Mouse (Mus musculus) gastrocnemius, postnatal 10 days (tissue): Measurements from ENCODE around the gene Ranbp2. TPM values are rescaled to one million over a fixed set of nuclear protein-coding genes. Genes with fewer than 3 reads are reported as not detected.

Source experiments
- DNase-seq: peaks from one replicate; pipeline ENCODE4 v3.0.0; 2021; ENCODE audit warnings: mixed read lengths
- long read RNA-seq, 2 experiments: library from polyadenylated mRNA; stranded (forward); transcript quantifications; one replicate each; pipeline ENCODE4 v2.0.0; 2021
- total RNA-seq, 2 experiments: library from RNA; stranded (reverse); gene quantifications; 2 replicates each; pipeline ENCODE4 v1.2.3; 2021

The Ranbp2 gene
- 10 to 100 TPM; 52.6 to 59.6 TPM for total RNA-seq
- long read RNA-seq, experiment 1, full-length matches to known transcripts = 3 of 12 reads
- long read RNA-seq, experiment 1, partial matches to known transcripts = 7 of 12 reads
- long read RNA-seq, experiment 1, other reads (novel, unspliced or antisense) = 2 of 12 reads
- long read RNA-seq, experiment 2, full-length matches to known transcripts = 4 of 13 reads
- long read RNA-seq, experiment 2, partial matches to known transcripts = 9 of 13 reads
- long read RNA-seq, experiment 2, other reads (novel, unspliced or antisense) = 0 of 13 reads

DNA sequence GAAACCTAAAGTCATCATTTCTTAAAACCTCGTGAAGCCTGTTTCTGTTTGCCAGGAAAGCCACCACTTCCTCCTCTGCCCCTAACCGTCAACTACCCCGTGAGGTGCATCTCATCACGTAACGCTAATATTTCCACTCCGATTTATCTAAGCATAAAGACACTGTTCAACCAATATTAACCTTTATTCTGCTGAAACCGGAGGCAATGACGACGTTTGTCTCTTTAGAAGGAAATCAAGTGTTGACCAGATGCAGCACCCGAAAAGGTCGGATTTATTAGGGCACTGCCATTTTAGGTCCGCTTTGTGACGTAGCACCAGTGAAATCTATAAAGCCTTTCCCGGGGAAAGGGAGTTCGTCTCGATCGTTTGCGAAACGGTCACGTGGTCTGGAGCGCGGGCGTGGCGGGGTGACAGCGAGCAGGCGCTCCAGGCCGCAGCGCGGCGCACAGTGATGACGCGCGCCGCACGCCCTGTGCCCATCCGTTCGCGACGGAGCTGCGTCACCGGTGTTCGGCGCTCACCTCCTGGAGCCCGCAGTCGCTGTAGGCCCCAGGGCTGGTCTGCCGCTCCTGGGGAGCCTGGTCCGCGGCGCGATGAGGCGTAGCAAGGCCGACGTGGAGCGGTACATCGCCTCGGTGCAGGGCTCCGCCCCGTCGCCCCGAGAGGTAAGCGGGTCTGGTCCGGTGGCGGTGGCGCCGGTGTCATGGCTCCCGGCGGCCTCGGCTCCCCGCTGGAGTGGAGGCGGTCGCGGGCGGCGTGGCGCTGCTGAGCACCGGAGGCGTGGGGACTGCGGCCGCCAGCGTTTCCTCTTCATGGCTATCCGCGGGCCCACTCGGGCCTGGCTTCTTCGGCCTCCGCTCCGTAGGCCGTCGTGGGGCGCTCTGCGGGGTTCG lies at the start of gene Ranbp2:
Gene Ranbp2, plus strand, starts transcription at position 537 of the 896 bp plus-strand sequence.
- peak; percentile 98 for DNase-seq

DNA sequence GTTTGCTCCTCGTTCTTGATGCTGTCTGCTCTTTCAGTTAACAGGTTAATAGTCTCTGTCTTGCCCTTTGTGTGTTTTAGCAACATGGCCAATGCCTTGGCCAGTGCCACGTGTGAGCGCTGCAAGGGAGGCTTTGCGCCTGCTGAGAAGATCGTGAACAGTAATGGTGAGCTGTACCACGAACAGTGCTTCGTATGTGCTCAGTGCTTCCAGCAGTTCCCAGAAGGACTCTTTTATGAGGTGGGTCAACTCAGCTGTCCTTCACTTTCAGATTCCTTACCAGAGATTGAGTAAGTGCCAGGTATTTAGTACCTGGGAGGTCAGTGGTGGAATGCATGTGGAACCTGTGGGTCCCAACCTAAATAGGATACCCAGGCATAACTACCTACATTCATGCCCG lies 47.8 kb upstream of the Ranbp2 start:
- no peak for DNase-seq

DNA sequence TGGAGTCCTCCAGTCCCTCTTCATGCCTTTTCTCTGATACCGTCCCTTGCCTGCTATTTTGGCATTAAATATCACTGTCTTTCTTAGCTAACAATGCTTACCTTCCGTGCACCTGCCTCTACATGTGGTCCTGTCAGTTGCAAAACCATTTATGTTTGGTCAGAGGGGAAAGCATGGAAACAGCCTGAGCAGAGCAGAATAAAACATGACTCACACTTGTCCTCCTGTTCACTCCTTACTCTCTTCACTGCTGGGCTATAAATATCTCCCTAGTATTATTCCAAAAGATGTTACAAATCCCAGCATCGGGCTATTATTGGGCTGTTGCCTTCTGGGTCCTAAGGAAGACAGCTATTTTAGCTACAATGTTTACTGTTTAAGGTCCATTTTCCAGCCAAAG lies 44.9 kb upstream of the Ranbp2 start:
- no peak for DNase-seq

DNA sequence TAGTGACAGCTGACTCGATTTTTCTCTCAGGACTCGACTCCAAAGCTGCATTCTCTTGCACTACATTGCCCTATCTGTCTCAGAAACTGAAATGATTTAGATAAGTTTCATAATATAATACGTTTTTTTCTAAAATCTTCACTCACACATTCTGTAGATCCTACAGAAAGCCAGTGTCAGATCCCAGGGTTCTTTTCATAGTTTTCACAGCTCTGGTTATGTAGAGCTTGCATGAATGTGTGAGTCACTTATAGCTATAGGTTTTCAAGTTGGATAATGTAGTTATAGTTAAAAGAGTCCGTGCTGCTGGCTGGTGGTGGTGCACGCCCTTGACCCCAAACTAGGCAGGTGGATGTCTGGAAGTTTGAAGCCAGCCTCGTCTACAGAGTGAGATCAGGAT lies 42.1 kb upstream of the Ranbp2 start:
- no peak for DNase-seq

DNA sequence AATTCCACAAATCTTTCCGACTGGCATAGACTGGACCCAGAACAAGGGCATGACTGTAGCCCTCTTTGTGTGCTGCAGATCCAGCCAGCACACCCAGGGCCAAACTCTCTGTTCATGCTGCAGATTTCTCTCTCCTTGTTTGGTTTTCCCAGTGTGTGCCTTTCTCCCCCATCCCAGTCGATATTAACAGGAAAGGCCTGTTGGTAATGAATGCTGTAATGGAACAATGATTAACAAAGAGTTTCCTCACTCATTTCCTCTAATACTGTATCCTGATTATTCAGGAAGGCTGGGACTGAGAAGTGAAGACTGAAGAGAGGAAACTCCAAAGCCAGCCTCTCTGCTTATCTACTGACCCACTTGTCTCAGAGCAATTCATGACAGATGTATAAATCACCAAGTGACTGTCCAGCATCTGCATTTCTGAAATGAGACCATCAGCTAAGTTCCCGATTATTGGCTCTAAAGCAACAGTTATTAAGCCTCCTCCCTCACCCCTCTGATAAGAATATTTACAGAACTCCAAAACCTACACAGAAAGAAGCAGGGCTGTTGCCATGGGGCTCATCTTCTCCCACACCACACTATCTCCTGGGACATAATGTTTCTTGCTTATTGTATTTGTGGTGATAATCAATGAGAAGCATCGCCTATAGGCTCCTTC lies 41.3 kb upstream of the Ranbp2 start:
- DNase-seq = no peak

DNA sequence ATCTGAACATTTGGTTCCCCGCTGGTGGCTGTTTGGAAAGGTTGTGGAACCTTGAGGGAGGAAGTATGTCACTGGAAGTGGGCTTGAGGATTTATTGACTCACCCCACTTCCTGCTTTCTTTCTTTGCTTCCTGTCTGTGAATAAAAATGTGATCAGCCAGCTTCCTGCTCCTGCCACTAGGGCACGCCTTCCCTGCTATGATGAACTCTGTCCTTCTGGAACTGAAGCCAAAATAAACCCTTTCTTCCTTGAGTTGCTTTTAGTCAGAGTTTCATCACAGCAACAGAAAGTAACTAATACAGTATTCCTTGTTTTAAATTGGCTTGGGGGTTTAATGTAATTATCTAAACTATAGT lies 40.8 kb upstream of the Ranbp2 start:
- no peak for DNase-seq

DNA sequence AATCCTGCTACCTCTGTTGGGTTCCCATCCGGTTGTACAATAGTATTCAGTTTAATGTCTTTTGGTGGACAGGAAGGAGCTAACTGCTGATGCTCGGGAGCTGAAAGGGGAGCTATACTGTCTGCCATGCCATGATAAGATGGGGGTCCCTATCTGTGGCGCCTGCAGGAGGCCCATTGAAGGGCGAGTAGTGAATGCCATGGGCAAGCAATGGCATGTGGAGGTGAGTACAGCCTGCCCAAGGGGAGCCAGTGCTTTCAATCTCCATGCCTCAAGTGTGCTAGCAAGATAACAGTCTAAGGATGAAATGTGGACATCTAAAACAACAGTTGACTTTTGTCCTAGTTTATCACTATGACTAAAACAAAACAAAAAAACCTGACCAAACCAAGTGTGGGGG lies 34.4 kb upstream of the Ranbp2 start:
- no peak for DNase-seq

DNA sequence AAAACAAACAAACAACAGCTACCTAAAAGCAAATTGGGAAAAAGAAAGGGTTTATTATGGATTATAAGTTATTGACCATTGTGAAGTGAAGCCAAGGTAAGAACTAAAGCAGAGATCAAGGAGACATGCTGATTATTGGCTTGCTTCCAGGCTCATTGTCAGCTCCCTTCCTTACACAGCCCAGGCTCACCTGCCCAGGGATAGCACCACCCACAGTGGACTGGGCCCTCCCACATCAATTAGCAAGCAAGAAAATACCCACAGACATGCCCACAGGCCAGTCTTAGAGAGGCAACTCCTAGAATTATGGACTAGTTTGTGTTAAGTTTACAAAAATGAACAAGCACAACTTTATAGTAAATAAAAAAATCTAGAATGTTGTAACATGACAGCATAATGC lies 33.9 kb upstream of the Ranbp2 start:
- DNase-seq = no peak

DNA sequence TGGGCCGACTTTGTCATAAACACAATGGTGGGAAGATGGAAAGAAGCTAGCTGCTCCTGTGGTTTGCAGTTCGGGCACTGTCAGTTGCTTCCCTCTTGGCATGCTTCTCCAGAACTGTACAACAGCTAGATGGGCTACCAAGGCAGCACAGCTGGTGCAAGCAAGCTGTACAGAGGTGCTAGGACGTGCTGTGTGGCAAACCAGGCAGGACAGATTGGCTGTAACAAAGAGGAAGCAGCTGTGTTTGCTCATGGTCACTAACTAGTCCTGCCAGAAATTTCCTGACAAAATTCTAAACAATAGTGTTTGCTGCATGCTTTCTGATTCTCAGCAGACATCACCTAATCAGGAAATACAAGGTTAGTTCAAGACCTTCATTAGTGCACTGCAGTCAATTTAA lies 30.0 kb upstream of the Ranbp2 start:
- no peak for DNase-seq

DNA sequence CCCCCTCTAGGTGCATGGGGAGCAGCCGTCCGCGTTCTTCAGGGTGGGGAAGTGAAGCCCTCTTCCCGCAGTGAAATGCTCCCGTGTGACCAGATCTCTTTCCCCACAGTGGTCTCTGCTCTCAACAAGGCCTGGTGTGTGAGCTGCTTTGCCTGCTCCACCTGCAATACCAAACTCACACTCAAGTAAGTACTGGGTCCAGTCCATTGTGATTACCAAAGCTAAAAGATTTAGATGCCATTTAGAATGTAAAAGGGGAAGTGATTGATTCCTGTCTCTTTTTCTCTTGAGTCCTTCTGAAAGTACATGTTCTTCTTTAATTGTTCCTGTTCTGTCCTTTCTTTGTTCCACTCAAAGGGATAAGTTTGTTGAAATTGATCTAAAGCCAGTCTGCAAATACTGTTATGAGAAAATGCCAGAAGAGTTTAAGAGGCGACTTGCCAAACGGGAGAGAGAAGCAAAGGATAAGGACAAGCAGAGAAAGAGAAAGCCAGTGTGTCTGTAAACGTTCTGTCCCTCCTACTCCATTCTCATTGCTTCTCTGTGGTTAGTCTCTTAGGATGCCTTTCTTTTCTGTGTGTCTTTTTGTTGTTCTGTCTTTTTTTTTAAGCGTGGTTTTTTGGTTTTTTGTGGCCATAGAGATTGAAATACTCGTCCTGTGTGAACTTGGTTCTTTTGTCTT lies 28.3 kb upstream of the Ranbp2 start:
- DNase-seq = no peak

DNA sequence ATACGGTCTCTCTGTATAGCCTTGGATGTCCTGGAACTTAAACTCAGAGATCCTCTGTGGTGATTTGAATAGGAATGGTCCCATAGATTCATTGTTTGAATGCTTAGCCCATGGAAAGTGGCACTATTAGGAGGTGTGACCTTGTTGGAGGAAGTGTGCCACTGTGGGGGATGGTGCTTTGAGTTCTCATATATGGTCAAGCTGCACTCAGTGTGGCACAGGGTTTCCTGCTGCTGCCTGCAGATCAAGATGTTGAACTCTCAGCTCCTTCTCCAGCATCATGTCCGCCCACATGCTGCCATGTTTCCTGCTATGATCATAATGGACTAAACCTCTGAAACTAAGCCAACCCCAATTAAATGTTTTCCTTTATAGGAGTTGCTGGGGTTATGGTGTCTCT lies 18.8 kb upstream of the Ranbp2 start:
- no peak for DNase-seq

DNA sequence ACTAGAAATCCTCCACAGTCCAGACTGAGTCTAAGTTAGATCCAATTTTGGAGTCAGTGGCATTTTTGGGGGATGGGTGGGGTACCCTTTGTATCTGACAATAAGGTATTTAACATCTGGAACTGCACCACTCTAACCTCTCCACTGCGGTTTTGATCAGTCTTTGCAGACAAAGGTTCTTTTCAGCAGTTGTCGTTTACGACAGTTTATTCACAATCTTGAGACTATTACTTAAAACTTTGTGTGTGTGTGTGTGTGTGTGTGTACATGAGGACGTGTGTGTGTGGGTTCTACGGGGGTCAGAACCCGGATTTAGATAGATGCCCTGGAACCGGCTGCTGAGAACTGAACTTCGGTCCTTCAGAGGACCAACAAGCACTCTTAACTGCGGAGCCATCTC lies 870 bp upstream of the Ranbp2 start:
- DNase-seq = peak; percentile 8

DNA sequence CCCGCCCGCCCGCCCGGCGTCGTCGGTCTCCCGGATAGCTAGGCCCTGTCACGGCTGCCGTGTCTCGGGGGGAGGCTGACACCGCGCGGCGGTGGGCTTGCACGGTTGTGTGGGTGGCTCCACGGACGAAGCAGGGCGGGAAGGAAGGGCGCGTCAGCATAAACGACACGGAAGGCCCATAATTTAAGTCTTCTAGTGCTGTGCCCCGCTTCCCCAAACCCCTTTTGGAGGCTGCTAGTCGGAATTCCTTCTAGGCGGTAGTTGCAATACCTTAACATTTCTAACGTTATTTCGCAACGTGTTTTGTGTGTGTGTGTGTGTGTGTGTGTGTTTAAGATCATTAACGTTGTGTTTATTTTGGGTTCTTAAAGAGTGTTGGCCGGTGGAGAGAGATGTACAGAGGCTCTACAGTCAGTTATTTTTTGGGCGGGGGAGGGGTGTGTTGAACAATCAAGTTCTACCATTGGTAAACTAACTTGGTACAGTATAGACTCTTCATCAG lies 611 bp downstream of the Ranbp2 start:
- DNase-seq = no peak

DNA sequence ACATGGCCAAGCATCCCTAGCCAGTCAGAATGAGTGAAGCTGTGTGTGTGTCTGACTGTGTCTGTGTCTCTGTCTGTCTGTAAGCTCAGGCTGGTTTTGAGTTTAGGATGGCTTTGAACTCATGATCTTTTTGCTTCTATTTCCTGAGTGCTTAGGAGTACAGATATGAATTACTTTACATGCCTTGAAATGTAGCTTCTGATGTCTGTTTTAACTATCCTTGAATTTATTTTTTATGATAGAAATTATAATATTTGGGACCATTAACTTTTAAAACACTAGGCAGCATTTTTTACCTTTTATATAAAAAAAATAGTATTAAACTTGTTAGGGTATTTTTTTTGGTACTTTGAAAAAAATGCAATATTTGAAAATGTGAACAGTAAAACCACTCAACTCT lies 4.9 kb downstream of the Ranbp2 start:
- DNase-seq = no peak

DNA sequence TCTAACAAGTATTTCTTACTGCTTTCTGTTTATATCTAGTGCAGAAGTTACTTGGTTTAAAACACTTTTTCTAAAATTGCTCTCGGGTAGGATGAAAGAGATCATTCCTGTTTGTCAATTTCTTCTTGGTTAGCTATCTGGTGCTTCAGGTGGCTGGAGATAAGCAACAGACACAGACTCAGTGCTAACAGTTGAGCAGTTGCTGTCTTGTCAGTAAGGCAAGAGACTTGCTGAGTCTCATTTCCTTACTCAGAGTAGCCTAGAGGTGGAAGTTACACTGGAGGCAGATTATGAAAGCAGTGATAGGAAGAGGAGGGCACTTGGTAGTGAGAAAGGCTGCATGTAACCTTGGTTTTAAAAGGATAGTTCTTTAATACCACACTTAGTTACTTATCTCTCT lies 5.5 kb downstream of the Ranbp2 start:
- no peak for DNase-seq

DNA sequence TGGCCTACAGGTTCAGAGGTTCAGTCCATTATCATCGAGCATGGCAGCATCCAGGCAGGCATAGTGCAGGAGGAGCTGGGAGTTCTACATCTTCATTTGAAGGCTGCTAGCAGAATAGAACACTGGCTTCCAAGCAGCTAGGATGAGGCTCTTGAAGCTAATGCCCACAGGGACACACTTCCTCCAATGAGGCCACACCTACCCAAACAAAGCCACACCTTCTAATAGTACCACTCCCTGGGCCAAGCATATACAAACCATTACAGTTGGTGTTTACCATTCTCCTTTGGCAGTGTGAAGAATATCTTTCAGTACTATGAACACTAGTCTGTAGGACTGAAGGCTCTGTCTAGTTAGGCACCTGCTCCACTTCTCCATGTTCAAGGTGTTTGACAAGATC lies 13.2 kb downstream of the Ranbp2 start:
- no peak for DNase-seq

DNA sequence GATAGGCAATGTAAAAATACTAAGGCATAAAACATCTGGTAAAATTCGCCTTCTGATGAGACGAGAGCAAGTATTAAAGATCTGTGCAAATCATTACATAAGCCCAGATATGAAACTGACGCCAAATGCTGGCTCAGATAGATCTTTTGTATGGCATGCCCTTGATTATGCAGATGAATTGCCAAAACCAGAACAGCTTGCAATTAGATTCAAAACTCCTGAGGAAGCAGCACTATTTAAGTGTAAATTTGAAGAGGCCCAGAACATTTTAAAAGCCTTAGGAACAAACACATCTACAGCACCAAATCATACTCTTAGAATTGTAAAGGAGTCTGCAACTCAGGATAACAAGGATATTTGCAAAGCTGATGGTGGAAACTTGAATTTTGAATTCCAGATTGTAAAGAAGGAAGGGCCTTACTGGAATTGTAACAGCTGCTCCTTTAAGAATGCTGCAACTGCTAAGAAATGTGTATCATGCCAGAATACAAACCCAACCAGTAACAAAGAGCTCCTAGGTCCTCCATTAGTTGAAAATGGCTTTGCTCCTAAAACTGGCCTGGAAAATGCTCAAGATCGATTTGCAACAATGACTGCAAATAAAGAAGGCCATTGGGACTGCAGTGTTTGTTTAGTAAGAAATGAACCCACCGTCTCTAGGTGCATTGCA lies 30.5 kb downstream of the Ranbp2 start:
- no peak for DNase-seq

DNA sequence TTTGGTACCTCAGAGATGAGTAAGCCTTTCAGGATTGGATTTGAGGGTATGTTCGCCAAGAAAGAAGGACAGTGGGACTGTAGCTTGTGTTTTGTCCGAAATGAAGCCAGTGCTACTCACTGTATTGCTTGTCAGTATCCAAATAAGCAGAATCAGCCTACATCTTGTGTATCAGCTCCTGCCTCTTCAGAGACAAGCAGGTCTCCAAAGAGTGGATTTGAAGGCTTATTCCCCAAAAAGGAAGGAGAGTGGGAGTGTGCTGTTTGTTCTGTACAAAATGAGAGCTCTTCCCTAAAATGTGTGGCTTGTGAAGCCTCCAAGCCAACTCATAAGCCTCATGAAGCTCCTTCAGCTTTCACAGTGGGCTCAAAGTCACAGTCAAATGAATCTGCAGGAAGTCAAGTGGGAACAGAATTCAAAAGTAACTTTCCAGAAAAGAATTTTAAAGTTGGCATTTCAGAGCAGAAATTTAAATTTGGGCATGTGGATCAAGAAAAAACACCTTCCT lies 31.4 kb downstream of the Ranbp2 start:
- DNase-seq = no peak

DNA sequence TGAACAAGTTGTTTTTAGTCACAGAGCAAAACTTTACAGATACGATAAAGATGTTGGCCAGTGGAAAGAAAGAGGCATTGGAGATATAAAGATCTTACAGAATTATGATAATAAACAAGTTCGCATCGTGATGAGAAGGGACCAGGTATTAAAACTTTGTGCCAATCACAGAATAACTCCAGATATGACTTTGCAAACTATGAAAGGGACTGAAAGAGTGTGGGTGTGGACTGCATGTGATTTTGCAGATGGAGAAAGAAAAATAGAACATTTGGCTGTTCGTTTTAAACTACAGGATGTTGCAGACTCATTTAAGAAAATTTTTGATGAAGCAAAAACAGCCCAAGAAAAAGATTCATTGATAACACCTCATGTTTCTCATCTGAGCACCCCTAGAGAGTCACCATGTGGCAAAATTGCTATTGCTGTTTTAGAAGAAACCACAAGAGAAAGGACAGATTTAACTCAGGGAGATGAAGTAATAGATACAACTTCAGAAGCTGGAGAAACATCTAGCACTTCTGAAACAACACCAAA lies 33.3 kb downstream of the Ranbp2 start:
- DNase-seq = no peak

DNA sequence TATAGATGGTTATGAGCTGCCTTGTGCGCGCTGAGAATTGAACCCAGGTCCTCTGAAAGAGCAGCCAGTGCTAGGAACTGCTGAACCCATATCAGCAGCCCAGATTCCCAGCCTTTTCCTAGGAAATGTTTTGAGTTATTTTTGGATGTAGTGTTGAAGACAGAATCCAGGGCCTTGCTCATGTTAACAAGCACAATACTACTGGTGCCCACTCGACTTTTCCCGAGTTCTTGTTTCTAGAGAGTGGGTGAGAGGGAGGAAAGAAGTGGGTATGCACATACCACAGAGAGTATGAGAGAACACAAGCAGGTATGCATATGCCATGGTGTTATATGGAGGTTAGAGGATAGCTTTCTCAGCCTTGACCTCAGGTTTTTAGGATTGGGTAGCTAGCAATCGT lies 44.3 kb downstream of the Ranbp2 start:
- DNase-seq = no peak

DNA sequence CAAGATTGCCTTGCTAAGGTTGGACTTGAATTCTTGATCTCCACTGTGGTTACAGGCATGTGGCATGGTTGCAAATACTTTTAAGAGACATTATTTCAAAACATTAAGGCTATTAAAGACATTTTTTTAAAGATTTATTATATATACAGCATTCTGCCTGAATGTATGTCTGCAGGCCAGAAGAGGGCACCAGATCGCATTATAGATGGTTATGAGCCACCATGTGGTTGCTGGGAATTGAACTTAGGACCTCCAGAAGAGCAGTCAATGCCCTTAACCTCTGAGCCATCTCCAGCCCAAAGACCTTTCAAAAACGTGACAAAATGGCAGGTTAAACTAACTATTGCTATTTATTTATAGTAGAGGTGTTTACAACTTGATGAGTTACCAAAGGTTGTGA lies 48.9 kb downstream of the Ranbp2 start:
- DNase-seq = no peak

DNA sequence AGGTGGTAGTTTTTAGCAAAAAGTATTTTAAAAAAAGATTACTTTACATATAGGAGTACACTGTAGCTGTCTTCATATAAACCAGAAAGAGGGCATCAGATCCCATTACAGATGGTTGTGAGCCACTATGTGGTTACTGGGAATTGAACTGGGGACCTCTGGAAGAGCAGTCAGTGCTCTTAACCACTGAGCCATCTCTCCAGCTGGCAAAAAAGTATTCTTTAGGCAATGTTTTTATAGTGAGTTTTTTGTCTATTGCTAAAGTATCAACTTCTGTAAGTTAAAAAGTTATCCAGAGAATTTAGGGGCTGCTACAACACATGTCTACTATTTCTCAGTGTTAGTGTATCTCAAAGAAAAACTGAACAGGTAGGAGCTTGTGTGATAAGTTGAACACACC lies 50.0 kb downstream of the Ranbp2 start:
- no peak for DNase-seq
